Mouse (Mus musculus) neural tube, embryonic 15.5 days (tissue): Measurements from ENCODE around the gene Ror2. TPM values are rescaled to one million over a fixed set of nuclear protein-coding genes. Genes with fewer than 3 reads are reported as not detected.

Experiments
- ATAC-seq: fragments of 200-750 bp; cut with Nextera tagmentation; 2 replicates; pipeline ENCODE4 v1.8.0; 2017; ENCODE audit warnings: mild to moderate bottlenecking, moderate TSS enrichment, moderate library complexity; ENCODE audit not compliant: low FRiP score
- H3K27ac ChIP-seq: fragments of 300-500 bp; sonication (generic); replicated peaks from 2 replicates; pipeline ENCODE4 v1.5.1; 2015; ENCODE audit warnings: mild to moderate bottlenecking, inconsistent platforms
- H3K27me3 ChIP-seq: fragments of 300-500 bp; sonication (generic); replicated peaks from 2 replicates; pipeline ENCODE4 v1.6.1; 2015; ENCODE audit warnings: inconsistent platforms
- H3K36me3 ChIP-seq: fragments of 300-500 bp; sonication (generic); 2 replicates; pipeline ENCODE4 v1.6.1; 2015; ENCODE audit warnings: inconsistent platforms
- H3K4me1 ChIP-seq: fragments of 300-500 bp; sonication (generic); 2 replicates; pipeline ENCODE4 v1.6.1; 2015; ENCODE audit warnings: inconsistent platforms
- H3K4me2 ChIP-seq: fragments of 300-500 bp; sonication (generic); 2 replicates; pipeline ENCODE4 v1.6.1; 2015; ENCODE audit warnings: inconsistent platforms, mild to moderate bottlenecking, moderate library complexity
- H3K4me3 ChIP-seq: fragments of 300-500 bp; sonication (generic); replicated peaks from 2 replicates; pipeline ENCODE4 v1.5.1; 2015; ENCODE audit warnings: mild to moderate bottlenecking, inconsistent platforms
- H3K9ac ChIP-seq: fragments of 300-500 bp; sonication (generic); replicated peaks from 2 replicates; pipeline ENCODE4 v1.6.1; 2015; ENCODE audit warnings: mild to moderate bottlenecking, inconsistent platforms
- H3K9me3 ChIP-seq: fragments of 300-500 bp; sonication (generic); replicated peaks from 2 replicates; pipeline ENCODE4 v1.6.1; 2016; ENCODE audit warnings: inconsistent platforms
- WGBS: fragments of 180-500 bp; shearing (Covaris S2); methylation state at CpG from one replicate; pipeline ENCODE4 v1.1.7; 2015; ENCODE audit warnings: mixed read lengths; 5-methylcytosine and 5-hydroxymethylcytosine counted together
- polyA plus RNA-seq: library from polyadenylated mRNA; unstranded; fragments of >200 nt; fragmentation: Nextera tagmentation; extraction: Ambion mirVana; gene quantifications from 2 replicates; pipeline ENCODE4 v1.2.1, GENCODE M21; 2015

The Ror2 gene
- polyA plus RNA-seq, 1 experiment from 2014 or later, result 3.4 TPM

GRCm38 (mm10) chr13:53119586-53120426, 166.1 kb downstream of the Ror2 start:
- H3K36me3 ChIP-seq, result no peaks in the 10 kb centered on the region
- no peaks in the 10 kb centered on the region for H3K9me3 ChIP-seq
- no peak overlapping the region for H3K4me2 ChIP-seq
- no peaks in the 10 kb centered on the region for H3K27me3 ChIP-seq
- peak; percentile 69 for ATAC-seq
- H3K4me3 ChIP-seq, result no peak overlapping the region
- no peak overlapping the region; the same call in 1 of the 2 replicates for H3K27ac ChIP-seq
- WGBS, result 29% methylated on average over 10 of the region's 10 CpGs
- no peak overlapping the region for H3K9ac ChIP-seq
- H3K4me1 ChIP-seq, result peaks cover 21% of the 10 kb centered on the region

- no peak overlapping the region for H3K4me3 ChIP-seq
- no peak for ATAC-seq
- H3K4me2 ChIP-seq, result no peak overlapping the region
- no peak overlapping the region for H3K9ac ChIP-seq
- H3K27ac ChIP-seq, result no peak overlapping the region
- 90% methylated on average over 13 of the region's 13 CpGs for WGBS
- no peaks in the 10 kb centered on the region for H3K27me3 ChIP-seq
- peaks cover 21% of the 10 kb centered on the region for H3K4me1 ChIP-seq
- H3K36me3 ChIP-seq, result no peaks in the 10 kb centered on the region
- H3K9me3 ChIP-seq, result no peaks in the 10 kb centered on the region
Observed at GRCm38 (mm10) chr13:53118398-53118797, 167.5 kb downstream of the Ror2 start.

- Histone ChIP-seq H3K36me3 (no peaks in the 10 kb centered on the region), H3K9ac (no peak overlapping the region), H3K27ac (no peak overlapping the region), H3K9me3 (no peaks in the 10 kb centered on the region), H3K4me1 (peaks cover 21% of the 10 kb centered on the region), H3K4me3 (no peak overlapping the region), H3K27me3 (no peaks in the 10 kb centered on the region), H3K4me2 (no peak overlapping the region)
- ATAC-seq, result no peak
- WGBS, result 90% methylated on average over 7 of the region's 7 CpGs
Observed at GRCm38 (mm10) chr13:53117921-53118320, 168.0 kb downstream of the Ror2 start.

GRCm38 (mm10) chr13:53110249-53110578, 175.7 kb downstream of the Ror2 start:
- Histone ChIP-seq H3K9me3 (no peaks in the 10 kb centered on the region), H3K27me3 (no peaks in the 10 kb centered on the region), H3K4me1 (peaks cover 7% of the 10 kb centered on the region), H3K4me2 (peak overlapping the region; percentile 57; the same call in 1 of the 2 replicates), H3K27ac (peak overlapping the region; percentile 7; the same call in 1 of the 2 replicates), H3K36me3 (no peaks in the 10 kb centered on the region), H3K9ac (no peak overlapping the region), H3K4me3 (no peak overlapping the region)
- WGBS, result 86% methylated on average over 16 of the region's 16 CpGs
- ATAC-seq, result no peak; the same call in 1 of the 2 replicates

GRCm38 (mm10) chr13:53109560-53110248, 176.2 kb downstream of the Ror2 start:
- Histone ChIP-seq H3K27ac (peak overlapping the region; percentile 7; the same call in 1 of the 2 replicates), H3K9ac (peak overlapping the region; percentile 36; the same call in 1 of the 2 replicates), H3K4me3 (peak overlapping the region; percentile 26), H3K4me2 (peak overlapping the region; percentile 57), H3K4me1 (peaks cover 7% of the 10 kb centered on the region), H3K27me3 (no peaks in the 10 kb centered on the region), H3K36me3 (no peaks in the 10 kb centered on the region), H3K9me3 (no peaks in the 10 kb centered on the region)
- 15% methylated on average over 17 of the region's 17 CpGs for WGBS
- peak; percentile 91 for ATAC-seq

GRCm38 (mm10) chr13:53106676-53107075, 179.2 kb downstream of the Ror2 start:
- Histone ChIP-seq H3K27me3 (no peaks in the 10 kb centered on the region), H3K9me3 (no peaks in the 10 kb centered on the region), H3K4me3 (no peak overlapping the region), H3K9ac (no peak overlapping the region), H3K4me2 (no peak overlapping the region), H3K4me1 (peaks cover 7% of the 10 kb centered on the region), H3K27ac (no peak overlapping the region), H3K36me3 (no peaks in the 10 kb centered on the region)
- ATAC-seq, result no peak
- WGBS, result 88% methylated on average over 13 of the region's 13 CpGs

- Histone ChIP-seq H3K27ac (no peak overlapping the region), H3K9ac (no peak overlapping the region), H3K9me3 (no peaks in the 10 kb centered on the region), H3K27me3 (peaks cover 8% of the 10 kb centered on the region), H3K36me3 (no peaks in the 10 kb centered on the region), H3K4me3 (no peak overlapping the region), H3K4me2 (no peak overlapping the region), H3K4me1 (0 out of 2 replicates have a peak, but pooled peaks cover 4% of the 10 kb centered on the region)
- ATAC-seq, result no peak
- WGBS, result 36% methylated on average over 17 of the region's 17 CpGs
Observed at GRCm38 (mm10) chr13:53099771-53100682, 185.9 kb downstream of the Ror2 start.

- H3K4me3 ChIP-seq, result no peak overlapping the region
- peak; percentile 31; the same call in 1 of the 2 replicates for ATAC-seq
- H3K4me1 ChIP-seq, result 0 out of 2 replicates have a peak, but pooled peaks cover 4% of the 10 kb centered on the region
- peaks cover 8% of the 10 kb centered on the region for H3K27me3 ChIP-seq
- no peak overlapping the region for H3K27ac ChIP-seq
- no peaks in the 10 kb centered on the region for H3K9me3 ChIP-seq
- no peaks in the 10 kb centered on the region for H3K36me3 ChIP-seq
- WGBS, result 19% methylated on average over 8 of the region's 8 CpGs
- no peak overlapping the region for H3K4me2 ChIP-seq
- no peak overlapping the region for H3K9ac ChIP-seq
Observed at GRCm38 (mm10) chr13:53096615-53097014, 189.3 kb downstream of the Ror2 start.

GRCm38 (mm10) chr13:53095222-53095621, 190.7 kb downstream of the Ror2 start:
- no peaks in the 10 kb centered on the region for H3K36me3 ChIP-seq
- no peaks in the 10 kb centered on the region for H3K9me3 ChIP-seq
- H3K27ac ChIP-seq, result no peak overlapping the region
- 82% methylated on average over 17 of the region's 17 CpGs for WGBS
- no peak overlapping the region for H3K9ac ChIP-seq
- no peak overlapping the region for H3K4me3 ChIP-seq
- peaks cover 8% of the 10 kb centered on the region for H3K27me3 ChIP-seq
- no peak for ATAC-seq
- 0 out of 2 replicates have a peak, but pooled peaks cover 4% of the 10 kb centered on the region for H3K4me1 ChIP-seq
- H3K4me2 ChIP-seq, result no peak overlapping the region

- H3K4me1 ChIP-seq, result no peaks in the 10 kb centered on the region
- no peak overlapping the region for H3K4me2 ChIP-seq
- H3K27ac ChIP-seq, result no peak overlapping the region
- no peak overlapping the region for H3K4me3 ChIP-seq
- 84% methylated on average over 8 of the region's 8 CpGs for WGBS
- no peak for ATAC-seq
- no peaks in the 10 kb centered on the region for H3K36me3 ChIP-seq
- no peak overlapping the region for H3K9ac ChIP-seq
- no peaks in the 10 kb centered on the region for H3K9me3 ChIP-seq
- H3K27me3 ChIP-seq, result peaks cover 8% of the 10 kb centered on the region
Observed at GRCm38 (mm10) chr13:53094658-53095057, 191.3 kb downstream of the Ror2 start.

GRCm38 (mm10) chr13:53093407-53093806, 192.5 kb downstream of the Ror2 start:
- H3K4me2 ChIP-seq, result no peak overlapping the region
- peaks cover 8% of the 10 kb centered on the region for H3K27me3 ChIP-seq
- ATAC-seq, result no peak
- no peaks in the 10 kb centered on the region for H3K9me3 ChIP-seq
- H3K27ac ChIP-seq, result no peak overlapping the region
- no peaks in the 10 kb centered on the region for H3K4me1 ChIP-seq
- H3K36me3 ChIP-seq, result no peaks in the 10 kb centered on the region
- H3K4me3 ChIP-seq, result no peak overlapping the region
- no peak overlapping the region for H3K9ac ChIP-seq
- 64% methylated on average over 4 of the region's 4 CpGs for WGBS
